Mouse (Mus musculus) limb, embryonic 13.5 days (tissue): ENCODE measurements around the gene Fhit. TPM values are rescaled to one million over a fixed set of nuclear protein-coding genes. Genes with fewer than 3 reads are reported as not detected.

ENCODE experiments used
- ATAC-seq: fragments of 200-750 bp; cut with Nextera tagmentation; 2 replicates; pipeline ENCODE4 v1.8.0; 2017; ENCODE audit warnings: low read depth, moderate number of reproducible peaks, moderate TSS enrichment; ENCODE audit not compliant: low FRiP score
- H3K27ac ChIP-seq: fragments of 300-500 bp; sonication (generic); 2 replicates; pipeline ENCODE4 v1.5.1; 2015; ENCODE audit warnings: inconsistent platforms, mild to moderate bottlenecking, moderate library complexity
- H3K27me3 ChIP-seq: fragments of 300-500 bp; sonication (generic); 2 replicates; pipeline ENCODE4 v1.6.1; 2015; ENCODE audit warnings: mild to moderate bottlenecking, inconsistent platforms
- H3K36me3 ChIP-seq: fragments of 300-500 bp; sonication (generic); 2 replicates; pipeline ENCODE4 v1.6.1; 2015; ENCODE audit warnings: inconsistent platforms, mild to moderate bottlenecking, moderate library complexity
- H3K4me1 ChIP-seq: fragments of 300-500 bp; sonication (generic); 2 replicates; pipeline ENCODE4 v1.6.1; 2015; ENCODE audit warnings: inconsistent platforms
- H3K4me2 ChIP-seq: fragments of 300-500 bp; sonication (generic); replicated peaks from 2 replicates; pipeline ENCODE4 v1.6.1; 2015; ENCODE audit warnings: inconsistent platforms, mild to moderate bottlenecking, moderate library complexity
- H3K4me3 ChIP-seq: fragments of 300-500 bp; sonication (generic); 2 replicates; pipeline ENCODE4 v1.5.1; 2015; ENCODE audit warnings: moderate library complexity, mild to moderate bottlenecking, inconsistent platforms
- H3K9ac ChIP-seq: fragments of 300-500 bp; sonication (generic); 2 replicates; pipeline ENCODE4 v1.6.1; 2015; ENCODE audit warnings: mild to moderate bottlenecking, inconsistent platforms
- H3K9me3 ChIP-seq: fragments of 300-500 bp; sonication (generic); 2 replicates; pipeline ENCODE4 v1.6.1; 2016; ENCODE audit warnings: inconsistent platforms
- WGBS: fragments of 180-500 bp; shearing (Covaris S2); methylation state at CpG from one replicate; pipeline ENCODE4 v1.1.7; 2015; 5-methylcytosine and 5-hydroxymethylcytosine counted together
- polyA plus RNA-seq: library from polyadenylated mRNA; unstranded; fragments of >200 nt; fragmentation: Nextera tagmentation; extraction: Ambion mirVana; gene quantifications from 2 replicates; pipeline ENCODE4 v1.2.1, GENCODE M21; 2015

The Fhit gene
- polyA plus RNA-seq, 1 experiment from 2014 or later = 6.3 TPM

DNA sequence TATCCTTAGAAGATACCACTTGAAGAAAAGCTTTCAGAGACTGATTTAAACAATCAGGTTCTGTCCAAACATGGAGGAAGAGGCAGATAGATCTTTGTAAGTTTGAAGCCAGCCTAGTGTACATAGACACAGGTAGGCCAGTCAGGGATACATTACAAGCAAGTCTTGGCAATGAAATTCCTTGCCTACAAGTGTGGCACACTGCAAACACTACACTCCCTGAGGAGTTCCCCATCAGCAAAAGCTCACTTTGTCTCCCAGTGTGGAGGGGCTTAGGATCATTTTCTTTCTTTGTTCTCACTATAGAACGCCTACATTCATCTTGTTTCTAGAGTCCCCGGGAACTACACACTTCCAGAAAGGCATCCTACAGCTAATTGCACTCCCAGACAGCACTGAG is 1126.6 kb downstream of the Fhit start:
- WGBS = 63% methylated on average over 2 of the region's 2 CpGs
- Histone ChIP-seq H3K9me3 (no peaks in the 10 kb centered on the region), H3K4me2 (no peak overlapping the region), H3K27me3 (no peaks in the 10 kb centered on the region), H3K4me1 (no peaks in the 10 kb centered on the region), H3K4me3 (no peak overlapping the region), H3K27ac (no peak overlapping the region), H3K36me3 (no peaks in the 10 kb centered on the region), H3K9ac (no peak overlapping the region)
- no peak for ATAC-seq

DNA sequence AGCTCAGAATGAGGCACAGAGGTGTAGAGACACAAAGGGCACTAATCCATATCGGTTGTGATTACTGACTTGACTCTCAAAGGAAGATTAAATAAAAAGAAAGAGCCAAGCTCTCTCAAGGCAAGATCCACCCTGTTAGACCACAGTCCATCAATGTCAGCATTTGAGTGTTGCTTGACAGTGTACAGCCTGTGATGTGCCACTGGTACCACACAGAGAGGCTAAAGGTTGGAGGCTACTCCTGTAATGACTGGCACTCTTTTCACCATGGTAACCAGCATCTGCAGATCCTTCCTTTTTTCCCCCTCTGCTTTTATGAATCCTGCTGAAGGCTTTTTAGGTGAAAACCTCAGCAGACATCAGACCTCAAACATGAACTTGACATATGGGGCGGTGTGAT is 1138.5 kb downstream of the Fhit start:
- H3K36me3 ChIP-seq = no peaks in the 10 kb centered on the region
- H3K27ac ChIP-seq = no peak overlapping the region
- no peaks in the 10 kb centered on the region for H3K4me1 ChIP-seq
- WGBS = 82% methylated on average over 2 of the region's 2 CpGs
- no peak overlapping the region for H3K4me2 ChIP-seq
- H3K4me3 ChIP-seq = no peak overlapping the region
- no peak overlapping the region for H3K9ac ChIP-seq
- no peaks in the 10 kb centered on the region for H3K9me3 ChIP-seq
- no peak for ATAC-seq
- no peaks in the 10 kb centered on the region for H3K27me3 ChIP-seq

DNA sequence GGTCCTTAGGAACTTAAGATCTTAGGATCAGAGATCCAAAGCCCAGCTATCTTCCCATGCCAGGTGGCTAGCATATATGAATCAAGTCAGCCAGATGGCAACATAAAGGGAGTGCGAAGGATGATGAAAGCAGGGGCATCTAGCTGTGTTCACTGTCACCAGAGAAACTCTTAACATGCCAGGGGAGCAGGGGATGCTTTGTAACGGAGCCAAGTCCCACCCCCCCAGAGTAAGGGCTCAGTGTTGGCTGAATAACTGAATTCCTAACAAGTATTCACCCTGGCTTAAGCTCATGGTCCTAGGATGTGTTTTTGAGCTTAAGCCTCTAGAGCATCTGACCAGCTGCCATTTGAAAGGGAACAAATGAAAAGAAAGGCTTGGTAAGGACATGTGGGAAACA is 1139.5 kb downstream of the Fhit start:
- no peaks in the 10 kb centered on the region for H3K36me3 ChIP-seq
- H3K4me3 ChIP-seq = no peak overlapping the region
- no peak overlapping the region for H3K27ac ChIP-seq
- H3K9ac ChIP-seq = no peak overlapping the region
- H3K4me2 ChIP-seq = no peak overlapping the region
- 71% methylated on average over 2 of the region's 2 CpGs for WGBS
- H3K4me1 ChIP-seq = no peaks in the 10 kb centered on the region
- no peak for ATAC-seq
- no peaks in the 10 kb centered on the region for H3K27me3 ChIP-seq
- H3K9me3 ChIP-seq = no peaks in the 10 kb centered on the region

DNA sequence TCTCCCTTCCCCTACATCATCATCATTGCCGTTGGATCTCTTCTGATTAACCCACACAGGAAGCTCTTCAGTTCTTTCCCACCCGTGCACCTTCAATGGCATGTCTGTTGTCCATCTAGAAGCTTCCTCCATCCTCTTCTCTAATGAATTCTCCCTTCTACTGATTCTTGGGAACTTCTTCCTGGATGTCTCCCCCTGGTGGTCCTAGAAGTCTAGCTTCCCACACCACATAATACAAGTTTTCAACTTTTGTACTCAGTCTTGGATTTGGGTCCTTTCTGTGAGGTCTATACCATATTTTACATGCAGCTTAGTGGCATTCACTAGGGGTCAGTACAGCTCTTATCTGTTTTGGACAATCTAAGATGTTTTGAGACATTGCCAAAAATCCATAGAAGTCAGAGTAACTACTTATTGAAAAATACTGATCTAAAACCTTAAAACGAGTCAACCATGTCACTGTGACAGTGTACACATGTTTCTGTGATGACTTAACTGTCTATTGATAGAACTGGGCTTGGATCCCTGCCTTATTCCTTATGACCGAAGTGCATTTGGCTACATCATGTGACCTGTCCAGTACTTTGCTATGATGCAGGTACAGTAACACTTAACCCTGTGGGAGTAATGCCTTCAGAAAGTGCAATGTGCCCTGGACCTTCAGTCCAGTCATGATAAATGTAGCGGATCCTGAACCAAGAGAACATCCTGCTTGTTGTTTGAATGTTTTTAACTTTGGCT is 1141.3 kb downstream of the Fhit start:
- ATAC-seq = no peak
- WGBS = 86% methylated on average over 5 of the region's 5 CpGs
- Histone ChIP-seq H3K9me3 (no peaks in the 10 kb centered on the region), H3K4me1 (no peaks in the 10 kb centered on the region), H3K4me2 (no peak overlapping the region), H3K36me3 (no peaks in the 10 kb centered on the region), H3K9ac (no peak overlapping the region), H3K4me3 (no peak overlapping the region), H3K27me3 (no peaks in the 10 kb centered on the region), H3K27ac (no peak overlapping the region)

DNA sequence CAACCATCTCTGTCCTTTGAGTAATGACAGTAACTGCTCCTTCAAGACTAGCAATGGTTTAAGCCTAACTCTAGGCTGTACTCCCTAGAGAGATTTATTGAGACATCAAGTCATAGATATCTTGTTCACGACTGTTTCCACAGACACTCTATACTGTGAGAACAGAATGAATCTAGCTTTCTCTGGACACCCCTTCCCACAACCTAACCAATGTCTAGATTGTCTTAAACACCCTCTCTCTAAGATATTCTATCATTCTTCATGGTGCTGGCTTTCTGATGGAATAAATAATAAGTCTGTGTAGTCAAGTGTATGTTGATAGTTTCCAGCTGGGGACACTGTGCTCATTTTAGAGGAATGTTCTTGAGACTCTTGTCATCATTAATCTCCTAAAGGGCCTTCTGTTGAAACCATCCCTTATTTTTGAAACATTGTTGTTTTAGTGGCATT is 1148.0 kb downstream of the Fhit start:
- 74% methylated on average over 1 of the region's 1 CpGs for WGBS
- H3K36me3 ChIP-seq = no peaks in the 10 kb centered on the region

DNA sequence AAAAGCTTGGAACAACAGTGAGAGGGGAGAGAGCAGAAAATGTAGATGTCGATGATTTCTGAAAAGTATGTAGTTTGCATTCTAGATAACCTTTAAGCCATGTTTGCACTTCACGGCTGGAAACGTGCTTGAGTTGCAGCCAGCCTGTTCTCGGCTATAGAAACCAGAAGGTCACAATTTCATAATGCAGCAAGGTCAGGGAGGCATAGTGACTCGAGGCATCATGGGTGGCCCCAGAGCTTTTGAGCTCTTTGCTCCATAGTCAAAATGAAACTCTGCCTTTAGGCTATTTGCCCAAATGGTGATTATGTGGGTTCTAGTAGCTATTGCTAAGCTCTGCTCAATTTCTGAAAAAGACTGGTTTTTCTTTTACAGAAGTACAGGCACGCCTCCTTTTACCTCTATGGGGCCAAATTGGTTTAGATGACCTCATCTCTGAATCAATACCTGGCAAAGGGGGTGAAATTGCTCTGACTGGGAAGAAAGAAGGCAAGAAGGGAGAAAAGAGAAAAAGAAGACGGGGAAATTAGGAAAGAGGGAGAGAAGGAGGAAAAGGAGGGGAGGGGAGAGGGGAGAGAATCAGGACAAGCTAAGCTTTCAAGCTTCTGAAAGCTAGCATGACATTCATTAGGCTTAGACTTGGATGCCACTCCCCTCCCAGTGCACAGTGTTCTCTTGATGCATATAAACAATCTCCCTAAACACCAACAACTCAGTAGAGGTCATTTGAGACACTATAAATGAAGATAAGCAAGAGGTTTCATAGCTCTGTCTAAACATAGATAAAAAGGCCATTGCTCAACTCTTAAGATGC is 1148.6 kb downstream of the Fhit start:
- no peaks in the 10 kb centered on the region for H3K4me1 ChIP-seq
- no peaks in the 10 kb centered on the region for H3K27me3 ChIP-seq
- no peak overlapping the region for H3K9ac ChIP-seq
- no peaks in the 10 kb centered on the region for H3K9me3 ChIP-seq
- no peak for ATAC-seq
- 63% methylated on average over 7 of the region's 7 CpGs for WGBS
- no peak overlapping the region for H3K27ac ChIP-seq
- H3K4me3 ChIP-seq = no peak overlapping the region
- no peak overlapping the region for H3K4me2 ChIP-seq
- no peaks in the 10 kb centered on the region for H3K36me3 ChIP-seq

More for the DNA sequence above, 1148.0 kb downstream of the Fhit start:
- H3K4me3 ChIP-seq = no peak overlapping the region
- no peak overlapping the region for H3K27ac ChIP-seq
- no peak overlapping the region for H3K9ac ChIP-seq
- no peak for ATAC-seq
- no peaks in the 10 kb centered on the region for H3K9me3 ChIP-seq
- no peaks in the 10 kb centered on the region for H3K4me1 ChIP-seq
- H3K27me3 ChIP-seq = no peaks in the 10 kb centered on the region
- no peak overlapping the region for H3K4me2 ChIP-seq

DNA sequence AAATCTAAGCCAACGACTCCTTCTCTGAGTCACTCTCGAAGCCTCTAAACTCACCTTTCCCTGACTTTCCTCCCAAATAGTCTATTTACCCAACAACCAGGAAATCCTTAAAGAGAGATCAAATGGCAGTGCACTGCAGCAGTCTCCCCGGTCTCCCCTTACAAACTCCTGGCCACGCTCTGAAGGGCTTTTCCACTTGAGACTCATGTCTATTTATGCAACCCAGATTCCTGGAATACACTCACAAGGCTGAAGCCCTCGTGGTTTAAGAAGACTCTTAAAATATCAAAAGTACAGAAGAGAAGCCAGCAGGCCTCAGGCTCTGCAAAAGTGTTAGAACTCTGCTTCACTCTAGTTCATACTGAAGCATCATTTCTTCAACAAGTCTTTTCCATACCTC is 1155.6 kb downstream of the Fhit start:
- WGBS = 55% methylated on average over 5 of the region's 5 CpGs
- H3K9ac ChIP-seq = no peak overlapping the region
- no peak overlapping the region for H3K4me3 ChIP-seq
- ATAC-seq = no peak
- no peaks in the 10 kb centered on the region for H3K36me3 ChIP-seq
- no peak overlapping the region for H3K4me2 ChIP-seq
- no peak overlapping the region for H3K27ac ChIP-seq
- no peaks in the 10 kb centered on the region for H3K27me3 ChIP-seq
- no peaks in the 10 kb centered on the region for H3K4me1 ChIP-seq
- no peaks in the 10 kb centered on the region for H3K9me3 ChIP-seq

DNA sequence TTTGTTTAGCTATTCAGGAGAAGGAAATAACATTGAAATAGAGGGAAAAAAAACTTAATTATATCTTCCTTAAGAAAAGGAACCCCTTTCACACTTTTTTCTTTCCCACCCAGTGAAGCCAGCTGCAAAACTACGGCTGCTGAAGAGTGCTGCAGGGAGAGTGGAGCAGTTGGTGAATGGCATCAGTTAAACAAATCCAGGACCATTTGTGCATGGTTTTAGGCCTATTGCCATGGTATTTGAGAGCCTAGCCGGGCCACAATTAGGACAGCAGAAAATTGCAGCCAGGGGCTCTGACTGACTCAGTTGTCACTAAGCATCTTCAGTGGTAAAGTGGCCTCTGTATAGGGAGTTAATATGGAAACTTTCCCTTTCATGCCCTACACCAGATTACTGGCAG is 1158.0 kb downstream of the Fhit start:
- H3K27ac ChIP-seq = no peak overlapping the region
- no peak overlapping the region for H3K4me2 ChIP-seq
- H3K27me3 ChIP-seq = no peaks in the 10 kb centered on the region
- H3K4me3 ChIP-seq = no peak overlapping the region
- ATAC-seq = no peak
- H3K36me3 ChIP-seq = no peaks in the 10 kb centered on the region
- whole genome bisulfite sequencing = 45% methylated on average over 2 of the region's 2 CpGs
- no peaks in the 10 kb centered on the region for H3K9me3 ChIP-seq
- no peaks in the 10 kb centered on the region for H3K4me1 ChIP-seq
- H3K9ac ChIP-seq = no peak overlapping the region

DNA sequence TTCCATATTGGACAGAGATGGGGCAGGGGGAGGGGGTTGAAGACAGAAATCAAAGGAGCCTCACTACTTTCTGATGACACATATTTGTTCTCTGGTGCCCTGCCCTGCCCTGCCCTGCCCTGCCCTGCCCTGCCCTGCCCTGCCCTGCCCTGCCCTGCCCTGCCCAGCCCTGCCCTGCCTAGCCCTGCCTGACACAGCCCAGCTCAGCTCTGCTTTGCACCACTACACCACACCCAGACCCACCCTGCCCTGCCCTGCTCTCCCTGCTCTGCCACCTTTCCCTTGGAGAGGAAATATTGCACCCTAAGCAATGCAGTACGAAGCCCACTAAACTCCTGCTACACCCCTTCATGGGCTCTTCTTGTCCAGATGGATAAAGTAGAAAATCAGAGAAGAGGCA is 1171.2 kb downstream of the Fhit start:
- Histone ChIP-seq H3K36me3 (no peaks in the 10 kb centered on the region), H3K27ac (no peak overlapping the region), H3K4me3 (no peak overlapping the region), H3K9me3 (no peaks in the 10 kb centered on the region), H3K27me3 (no peaks in the 10 kb centered on the region), H3K9ac (no peak overlapping the region), H3K4me2 (no peak overlapping the region), H3K4me1 (no peaks in the 10 kb centered on the region)
- WGBS = 85% methylated on average over 1 of the region's 1 CpGs
- ATAC-seq = no peak

DNA sequence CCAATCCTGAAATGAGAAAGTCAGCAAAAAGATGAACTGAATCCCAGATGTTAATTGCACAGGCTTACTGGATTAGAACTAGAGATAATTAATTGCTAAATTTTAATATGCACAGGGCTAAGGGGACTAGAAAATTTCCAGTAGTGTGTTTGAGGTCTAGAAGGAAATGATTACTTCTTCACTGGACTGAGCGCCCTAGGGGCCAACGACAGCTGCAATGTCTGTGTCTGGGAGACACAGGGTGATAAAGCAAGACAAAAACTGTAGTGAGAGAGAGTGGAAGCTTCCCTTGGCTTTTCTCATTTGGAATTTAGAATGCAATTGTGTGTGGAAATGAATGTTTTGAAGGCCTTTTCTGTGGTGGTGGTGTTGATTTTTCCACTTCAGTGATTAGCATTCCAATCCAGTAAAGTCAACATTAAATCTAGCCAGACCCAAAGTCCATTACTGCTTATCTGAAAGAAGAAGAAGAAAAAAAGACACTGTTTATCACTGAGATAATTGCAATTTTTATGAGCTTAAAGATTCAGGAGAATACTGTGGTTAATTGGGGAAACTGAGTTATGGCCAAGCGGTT is 1184.8 kb downstream of the Fhit start:
- WGBS = 66% methylated on average over 3 of the region's 3 CpGs
- Histone ChIP-seq H3K27me3 (no peaks in the 10 kb centered on the region), H3K36me3 (no peaks in the 10 kb centered on the region), H3K4me2 (no peak overlapping the region), H3K9me3 (no peaks in the 10 kb centered on the region), H3K4me1 (no peaks in the 10 kb centered on the region), H3K4me3 (no peak overlapping the region), H3K27ac (no peak overlapping the region), H3K9ac (no peak overlapping the region)
- no peak for ATAC-seq

DNA sequence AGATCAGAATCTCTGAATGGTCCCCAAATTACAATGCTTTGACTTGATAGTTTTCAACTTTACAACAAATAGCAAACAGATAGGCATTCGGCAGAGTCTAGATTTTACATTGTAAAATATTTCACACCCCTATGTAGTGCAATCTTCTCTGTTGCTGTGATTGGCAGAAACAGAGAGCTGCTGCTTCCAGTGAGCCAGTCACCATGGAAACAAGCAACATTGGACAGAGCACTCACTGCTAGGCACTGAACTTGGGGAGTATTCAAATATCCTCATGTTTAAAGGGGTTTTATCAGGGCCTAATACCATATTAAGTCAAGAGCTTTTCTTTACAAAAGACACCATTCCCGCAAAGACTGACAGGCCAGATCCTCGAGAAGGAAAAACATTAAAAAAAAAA is 1187.4 kb downstream of the Fhit start:
- Histone ChIP-seq H3K4me2 (no peak overlapping the region), H3K4me3 (no peak overlapping the region), H3K27me3 (no peaks in the 10 kb centered on the region), H3K4me1 (no peaks in the 10 kb centered on the region), H3K9ac (no peak overlapping the region), H3K27ac (no peak overlapping the region), H3K9me3 (no peaks in the 10 kb centered on the region), H3K36me3 (no peaks in the 10 kb centered on the region)
- 75% methylated on average over 3 of the region's 3 CpGs for WGBS
- ATAC-seq = no peak

DNA sequence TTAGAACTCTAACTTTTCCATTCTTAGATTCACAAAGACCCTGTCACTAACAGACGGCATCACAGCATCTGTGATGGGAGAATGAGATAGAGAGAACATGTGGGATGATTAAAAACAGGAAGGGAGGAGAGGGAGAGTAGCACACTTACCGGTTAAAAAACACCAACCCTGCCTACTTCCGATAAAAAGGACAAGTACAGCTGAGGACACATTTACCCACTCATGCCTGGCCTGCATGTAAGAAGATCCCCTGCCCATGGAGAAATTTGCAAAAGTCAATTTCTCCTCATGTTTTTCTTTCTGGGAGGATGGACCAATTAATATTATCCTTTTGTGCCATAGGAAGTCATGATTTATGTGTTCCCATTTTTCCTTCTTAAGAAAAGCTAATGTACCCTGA is 1198.0 kb downstream of the Fhit start:
- Histone ChIP-seq H3K27ac (no peak overlapping the region), H3K36me3 (no peaks in the 10 kb centered on the region), H3K4me3 (no peak overlapping the region), H3K9me3 (no peaks in the 10 kb centered on the region), H3K27me3 (no peaks in the 10 kb centered on the region), H3K4me1 (no peaks in the 10 kb centered on the region), H3K4me2 (no peak overlapping the region), H3K9ac (no peak overlapping the region)
- 73% methylated on average over 3 of the region's 3 CpGs for WGBS
- no peak for ATAC-seq
